Mouse (Mus musculus) bone marrow, adult 2 months (tissue): ENCODE results near the gene Hipk4. TPM values are rescaled to one million over a fixed set of nuclear protein-coding genes. Genes with fewer than 3 reads are reported as not detected.
A peak's percentile ranks its signal among the peaks of the same experiment; 100 is the strongest.
"Not testable (repeated sequence)": the region's sequence is repeated elsewhere in the genome, so short reads cannot be mapped to it uniquely, and the experiment has no call there.

ENCODE experiments used
- H3K27ac ChIP-seq: fragments of 200-500 bp; 2 replicates; pipeline ENCODE4 v1.5.1; 2012; ENCODE audit warnings: low read depth, mild to moderate bottlenecking, control low read depth, inconsistent platforms, low read length; ENCODE audit not compliant: control insufficient read depth, poor library complexity, insufficient read depth
- H3K4me1 ChIP-seq: fragments of 200-500 bp; 2 replicates; pipeline ENCODE4 v1.6.1; 2011; ENCODE audit warnings: low read length; ENCODE audit not compliant: control insufficient read depth, insufficient read depth
- H3K4me3 ChIP-seq: fragments of 200-500 bp; replicated peaks from 2 replicates; pipeline ENCODE3; 2011; ENCODE audit warnings: mild to moderate bottlenecking, low read depth, low read length, control low read depth; ENCODE audit not compliant: control insufficient read depth
- CTCF ChIP-seq: fragments of 200-500 bp; IDR thresholded peaks from 2 replicates; pipeline ENCODE4 v1.5.1; 2011; ENCODE audit warnings: low read length, control low read depth; ENCODE audit not compliant: control insufficient read depth, insufficient read depth
- POLR2A ChIP-seq: fragments of 200-500 bp; IDR thresholded peaks from 2 replicates; pipeline ENCODE4 v1.6.1; 2011; ENCODE audit warnings: low read depth, mild to moderate bottlenecking, control low read depth, low read length, borderline replicate concordance; ENCODE audit not compliant: control insufficient read depth
- WGBS: fragments of 180-500 bp; shearing (Covaris S2); methylation state at CpG from one replicate; pipeline ENCODE4 v1.1.7; 2018; 5-methylcytosine and 5-hydroxymethylcytosine counted together
- polyA plus RNA-seq: library from polyadenylated mRNA; stranded (reverse); fragments of >200 nt; gene quantifications from 2 replicates; pipeline ENCODE4 v1.2.4, GENCODE M21; 2011; ENCODE audit warnings: low replicate concordance; ENCODE audit not compliant: missing spikeins, insufficient read depth, insufficient read length

The Hipk4 gene
- polyA plus RNA-seq, 1 experiment = 0.77 TPM

DNA sequence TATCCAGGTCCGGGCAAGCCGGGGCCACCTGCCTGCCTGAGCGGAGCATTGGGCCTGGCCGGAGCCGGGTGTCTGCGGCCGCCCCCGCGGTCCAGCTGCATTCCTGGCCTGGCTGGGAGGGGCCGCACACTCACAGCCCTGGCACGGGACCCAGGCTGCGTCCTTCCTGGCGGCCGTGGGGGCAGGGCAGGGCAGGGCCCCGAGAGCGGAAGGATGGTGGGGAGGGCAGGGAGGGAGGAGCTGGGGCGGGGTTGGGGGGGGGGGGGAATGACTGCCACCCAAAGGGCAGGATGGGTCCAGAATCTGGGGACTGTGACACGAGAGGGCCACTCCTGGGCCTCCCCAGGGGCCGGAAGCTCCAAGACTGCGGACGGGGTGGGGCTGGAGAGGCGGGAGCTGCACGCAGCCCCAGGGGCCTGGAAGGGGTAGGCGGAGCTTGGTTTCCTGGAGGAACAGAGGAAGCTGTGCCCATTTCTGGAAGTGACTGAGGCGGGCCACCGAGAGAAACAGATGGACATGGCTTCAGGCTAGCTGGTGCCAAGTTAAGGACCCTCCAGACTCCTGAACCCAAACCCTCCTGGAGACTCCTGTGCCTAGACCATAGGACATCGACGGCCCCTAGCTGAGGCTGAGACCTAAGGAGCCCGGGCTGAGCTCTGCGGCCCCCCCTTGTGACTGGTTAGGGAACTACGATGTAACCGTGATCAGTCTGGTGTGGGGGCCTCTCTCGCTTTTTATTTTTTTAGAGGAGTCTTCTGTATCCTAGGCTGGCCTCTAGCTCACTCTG, 32.3 kb upstream of the Hipk4 start:
- peaks cover 3% of the 10 kb centered on the region for H3K4me1 ChIP-seq
- TF ChIP-seq POLR2A (peak; percentile 33; the same call in 1 of the 2 replicates), CTCF (peak; percentile 61)

DNA sequence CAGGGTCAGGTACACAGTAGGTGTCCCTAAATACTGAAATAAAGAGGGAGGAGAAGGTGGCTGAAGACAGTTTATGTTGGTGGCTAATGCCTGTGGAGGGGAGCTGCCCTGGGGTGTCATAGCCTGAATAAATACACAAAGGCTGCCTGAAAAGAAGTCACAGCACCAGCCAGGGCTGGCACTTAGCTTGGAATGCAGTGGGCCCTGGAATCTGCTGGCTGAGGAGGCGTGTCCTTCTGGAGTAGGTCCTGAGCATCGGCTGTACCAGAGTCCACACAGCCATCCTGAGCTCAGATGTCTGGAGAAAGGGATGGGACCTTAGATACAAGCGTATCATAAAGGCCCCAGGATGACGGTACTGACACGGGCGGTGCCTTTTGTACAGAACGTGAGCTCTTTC, 31.2 kb upstream of the Hipk4 start:
- H3K4me1 ChIP-seq = peaks cover 3% of the 10 kb centered on the region
- H3K4me3 ChIP-seq = no peak overlapping the region
- no peak for TF ChIP-seq POLR2A
- no peak for TF ChIP-seq CTCF
- WGBS = 83% methylated on average over 7 of the region's 7 CpGs
- no peak overlapping the region for H3K27ac ChIP-seq

More for the DNA sequence above, 32.3 kb upstream of the Hipk4 start:
- peak overlapping the region; percentile 56 for H3K4me3 ChIP-seq
- H3K27ac ChIP-seq = peak overlapping the region; percentile 96
- WGBS = under 1% methylated on average over 33 of the region's 33 CpGs

DNA sequence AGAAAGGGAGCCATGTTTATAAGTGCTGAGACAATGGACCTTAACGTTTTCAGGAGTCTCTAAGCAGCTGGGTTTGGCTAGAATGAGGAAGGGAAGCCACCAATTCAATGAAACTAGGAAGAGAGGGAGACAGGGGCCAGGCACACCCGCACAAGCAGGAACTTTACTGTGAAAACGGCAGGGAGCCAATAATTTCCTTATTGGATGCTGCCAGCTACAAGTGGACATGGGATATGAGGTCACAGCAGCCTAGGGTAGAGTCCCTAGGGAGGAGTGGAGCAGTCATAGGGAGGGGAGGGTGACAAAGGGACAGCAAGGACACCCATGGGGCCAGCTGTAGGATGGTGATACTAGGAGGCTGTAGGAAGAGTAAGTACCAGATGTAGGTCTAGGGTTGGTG, 30.0 kb upstream of the Hipk4 start:
- Histone ChIP-seq H3K4me3 (no peak overlapping the region), H3K27ac (no peak overlapping the region), H3K4me1 (peaks cover 3% of the 10 kb centered on the region; the same call in 1 of the 2 replicates)
- TF ChIP-seq POLR2A (no peak), CTCF (no peak)
- 31% methylated on average over 3 of the region's 3 CpGs for WGBS

DNA sequence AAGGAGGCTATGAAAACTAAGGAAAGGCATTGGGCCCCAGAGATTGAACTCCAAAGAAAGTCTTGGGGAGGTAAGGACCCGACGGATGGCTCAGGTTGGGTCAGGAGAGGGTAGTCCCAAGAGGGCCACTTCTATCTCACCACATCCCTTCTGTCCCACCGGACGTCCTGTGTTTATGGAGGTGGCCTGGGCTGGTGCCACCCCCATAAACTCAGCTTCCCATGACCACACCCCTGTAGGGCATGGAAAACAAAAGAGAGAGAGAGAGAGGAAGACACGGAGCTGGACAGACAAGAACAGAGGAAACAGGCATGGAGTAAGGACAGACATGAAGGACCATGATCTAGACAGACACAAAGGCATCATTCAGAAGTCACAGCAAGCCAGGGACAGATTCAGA, 29.6 kb upstream of the Hipk4 start:
- H3K4me3 ChIP-seq = no peak overlapping the region
- peaks cover 3% of the 10 kb centered on the region; the same call in 1 of the 2 replicates for H3K4me1 ChIP-seq
- TF ChIP-seq CTCF (no peak), POLR2A (no peak)
- no peak overlapping the region for H3K27ac ChIP-seq
- WGBS = 68% methylated on average over 5 of the region's 5 CpGs

DNA sequence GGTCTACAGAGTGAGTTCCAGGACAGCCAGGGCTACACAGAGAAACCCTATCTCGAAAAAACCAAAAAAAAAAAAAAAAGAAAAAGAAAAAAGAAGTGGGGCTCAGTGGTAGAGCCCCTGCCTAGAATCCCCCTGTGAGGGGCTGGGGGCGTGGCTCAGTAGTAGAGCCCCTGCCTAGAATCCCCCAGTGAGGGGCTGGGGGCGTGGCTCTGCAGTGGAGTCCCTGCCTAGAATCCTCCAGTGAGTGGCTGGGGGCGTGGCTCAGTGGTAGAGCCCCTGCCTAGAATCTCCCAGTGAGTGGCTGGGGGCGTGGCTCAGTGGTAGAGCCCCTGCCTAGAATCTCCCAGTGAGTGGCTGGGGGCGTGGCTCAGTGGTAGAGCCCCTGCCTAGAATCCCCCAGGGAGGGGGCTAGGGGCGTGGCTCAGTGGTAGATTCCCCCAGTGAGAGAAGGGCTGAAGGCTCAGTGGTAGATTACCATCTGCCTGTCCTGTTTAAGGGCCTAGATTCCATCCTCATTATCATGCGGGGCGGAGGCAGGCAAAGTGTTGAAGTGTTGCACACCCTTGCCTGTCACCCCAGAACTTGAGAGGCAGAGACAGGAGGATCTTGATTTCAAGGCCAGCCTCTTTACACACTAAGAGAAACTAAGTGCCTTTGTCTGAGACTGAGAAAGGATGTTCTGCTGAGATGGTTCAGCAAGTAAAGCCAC, 28.3 kb upstream of the Hipk4 start:
- 83% methylated on average over 9 of the region's 9 CpGs for WGBS
- H3K4me3 ChIP-seq, H3K27ac ChIP-seq, H3K4me1 ChIP-seq: not testable (repeated sequence)

DNA sequence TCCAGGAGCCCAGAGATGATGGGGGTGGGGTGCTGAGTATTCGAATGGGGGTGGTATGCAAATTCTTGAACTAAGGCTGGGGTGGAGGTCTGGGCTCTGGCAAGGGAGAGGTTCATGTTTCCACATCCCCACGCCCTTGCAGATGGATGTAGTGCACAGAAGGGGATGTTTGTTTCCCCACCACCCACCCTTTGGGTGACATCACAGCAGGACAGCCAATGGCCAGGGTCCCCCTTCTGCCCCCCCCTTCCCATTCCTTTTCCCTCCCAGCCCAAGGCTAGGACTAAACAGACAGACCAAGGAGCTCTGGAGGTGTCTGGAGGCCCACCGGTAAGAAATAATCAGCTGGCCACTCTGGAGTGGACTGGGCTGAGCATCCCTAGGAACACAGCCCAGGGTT, 24.0 kb upstream of the Hipk4 start, which contains the start of gene Prx:
TSS of gene Prx (plus strand) at position 289 of the 400 bp plus-strand sequence.
- WGBS = 69% methylated on average over 3 of the region's 3 CpGs
- no peak within 1 kb of the TSS for H3K4me3 ChIP-seq
- TF ChIP-seq POLR2A (no peak), CTCF (no peak)

DNA sequence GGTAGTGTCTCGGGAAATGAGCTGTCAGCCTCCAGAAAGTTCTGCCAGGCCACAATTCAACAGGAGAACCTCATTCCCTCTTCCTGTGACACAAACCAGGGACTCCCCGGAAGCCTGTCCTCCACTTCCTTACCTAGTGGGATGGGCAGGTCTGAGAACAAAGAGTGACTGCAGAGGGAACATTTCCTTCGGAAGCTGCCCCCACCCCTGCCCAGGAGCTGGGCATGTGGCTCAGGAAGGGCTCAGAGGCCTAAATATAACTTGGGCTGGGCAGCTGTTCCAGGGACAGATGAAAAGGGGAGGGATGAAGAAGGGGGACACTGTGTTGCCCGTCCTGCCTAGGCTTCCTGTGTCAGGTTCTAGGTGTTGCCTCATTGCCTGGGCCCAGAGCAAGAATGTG, 21.4 kb upstream of the Hipk4 start:
- TF ChIP-seq POLR2A = no peak
- TF ChIP-seq CTCF = no peak
- Histone ChIP-seq H3K4me3 (no peak overlapping the region), H3K4me1 (no peaks in the 10 kb centered on the region), H3K27ac (no peak overlapping the region)
- 60% methylated on average over 4 of the region's 4 CpGs for WGBS

More for the DNA sequence above, 24.0 kb upstream of the Hipk4 start, which contains the start of gene Prx:
- H3K4me1 ChIP-seq = no peaks in the 10 kb centered on the region
- no peak within 1 kb of the TSS for H3K27ac ChIP-seq

DNA sequence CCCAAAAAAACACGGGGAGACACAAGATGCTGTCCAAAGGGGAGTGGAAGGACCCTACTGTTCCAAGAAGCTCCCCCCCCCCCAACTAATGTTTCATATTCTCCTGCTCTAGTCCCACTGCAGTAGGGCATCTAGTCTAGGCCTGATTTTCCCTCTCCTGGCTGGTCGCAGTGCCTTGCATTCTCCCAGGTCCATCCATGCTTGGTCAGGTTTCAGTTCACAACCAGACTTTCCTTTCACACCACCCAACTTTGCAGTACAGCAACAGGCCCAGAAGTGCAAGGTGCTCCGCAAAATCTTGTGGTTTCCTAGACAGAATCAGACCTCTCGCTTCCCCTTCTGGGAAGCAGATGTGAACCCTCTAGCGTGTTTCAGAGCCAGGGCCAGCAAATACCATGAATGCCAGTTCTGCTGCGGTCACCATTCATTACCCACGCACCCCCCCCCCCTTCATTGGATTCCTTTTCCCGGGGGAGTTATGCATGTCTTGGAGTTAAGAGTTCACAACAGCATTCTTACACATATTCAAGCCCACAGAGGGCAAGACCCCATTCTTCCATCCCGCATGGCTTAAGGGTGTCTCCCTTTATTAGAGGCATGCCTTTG, 16.2 kb upstream of the Hipk4 start:
- H3K4me3 ChIP-seq = no peak overlapping the region
- 14% methylated on average over 9 of the region's 9 CpGs for WGBS
- TF ChIP-seq CTCF (no peak), POLR2A (no peak)
- no peak overlapping the region for H3K27ac ChIP-seq
- peaks cover 2% of the 10 kb centered on the region; the same call in 1 of the 2 replicates for H3K4me1 ChIP-seq
